Comparison of ENCODE assay signal across 8 mouse cellular contexts in the genomic region with DNA sequence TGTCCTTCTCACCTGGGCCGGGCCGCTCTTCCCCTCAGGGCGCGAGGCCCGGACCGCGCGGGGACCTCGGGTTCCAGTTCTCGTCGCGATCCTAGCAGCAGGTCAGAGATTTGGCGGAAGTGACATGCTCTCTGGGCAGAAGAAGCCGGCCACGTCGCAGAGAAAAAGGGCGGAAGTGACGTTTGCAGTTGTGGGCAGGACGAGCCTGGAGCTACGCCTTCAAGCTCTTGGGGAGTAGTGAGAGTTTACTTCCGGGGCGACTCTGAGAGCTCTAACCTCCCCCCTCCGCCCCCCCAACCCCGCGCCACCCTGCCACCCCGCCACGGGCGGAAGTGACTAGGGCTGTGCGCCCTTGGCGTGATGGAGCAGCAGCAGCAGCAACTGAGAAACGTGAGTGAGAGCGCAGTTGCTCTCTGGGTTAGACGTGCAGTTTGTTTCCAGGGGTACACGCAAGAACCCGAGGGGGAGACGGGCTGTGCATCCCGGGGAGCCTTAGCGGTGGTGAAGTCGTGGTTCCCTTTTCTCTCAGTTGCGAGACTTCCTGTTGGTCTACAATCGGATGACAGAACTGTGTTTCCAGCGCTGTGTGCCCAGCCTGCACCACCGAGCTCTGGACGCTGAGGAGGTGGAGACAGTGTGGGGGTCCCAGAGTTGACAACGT. TPM values are rescaled to one million over a fixed set of nuclear protein-coding genes. Genes with fewer than 3 reads are reported as not detected.
DNase-seq lines count a peak whose midpoint lies in the region; ATAC-seq and TF ChIP-seq lines count a peak whose summit lies in the region.

Arfip2 (minus strand) TSS at position 184 of the 661 bp plus-strand sequence.
Gm45799 (plus strand) TSS at position 320 of the 661 bp plus-strand sequence.

- H3K27me3 ChIP-seq in C2C12 (ENCODE audit: control insufficient read depth, insufficient read depth, insufficient read length), result no peaks in the 10 kb centered on the region
- no peaks in the 10 kb centered on the region for H3K27me3 ChIP-seq in erythroblast, embryonic 14.5 days (ENCODE audit: control insufficient read depth)
- H3K27me3 ChIP-seq in heart, embryonic 11.5 days (ENCODE audit: control insufficient read depth, insufficient read depth, low read length), result no peaks in the 10 kb centered on the region
- 0 out of 2 replicates have a peak, but pooled peaks cover 2% of the 10 kb centered on the region for H3K27me3 ChIP-seq in kidney, embryonic 16.5 days (ENCODE audit: insufficient read depth, low read length)
- no peaks in the 10 kb centered on the region for H3K27me3 ChIP-seq in liver, adult 2 months (ENCODE audit: control insufficient read depth, insufficient read depth, low read length)
- no peaks in the 10 kb centered on the region for H3K27me3 ChIP-seq in myocyte (ENCODE audit: control insufficient read depth, insufficient read depth, insufficient read length)
- H3K27me3 ChIP-seq in splenic B cell, adult 2 months (ENCODE audit: control insufficient read depth, insufficient read depth, low read length, poor library complexity, severe bottlenecking), result no peaks in the 10 kb centered on the region

- peaks cover 30% of the 10 kb centered on the region for H3K79me3 ChIP-seq in C2C12 (ENCODE audit: low read depth)

- no peak for TF ChIP-seq CTCF in C2C12 (IDR thresholded peaks at IDR 0.05; ENCODE audit: control insufficient read depth, insufficient read depth, insufficient read length)
- no peak for TF ChIP-seq CTCF in brain, embryonic 14.5 days (IDR thresholded peaks at IDR 0.05; ENCODE audit: borderline replicate concordance, extremely low read depth, insufficient read depth, insufficient read length)
- TF ChIP-seq CTCF in liver, adult 2 months (IDR thresholded peaks at IDR 0.05; ENCODE audit: low read depth, low read length), result no peak

- H3K4me2 ChIP-seq in heart, embryonic 11.5 days, result peak within 1 kb of the TSS; percentile 90
- peak within 1 kb of the TSS; percentile 94 for H3K4me2 ChIP-seq in kidney, embryonic 16.5 days (replicated peaks; ENCODE audit: low read depth, low read length)
- peak within 1 kb of the TSS; percentile 96 for H3K4me2 ChIP-seq in myocyte (ENCODE audit: low read depth)

- H3K4me1 ChIP-seq in erythroblast, embryonic 14.5 days (ENCODE audit: control insufficient read depth), result peaks cover 47% of the 10 kb centered on the region
- H3K4me1 ChIP-seq in heart, embryonic 11.5 days (ENCODE audit: control insufficient read depth, insufficient read depth, low read length), result peaks cover 10% of the 10 kb centered on the region
- H3K4me1 ChIP-seq in kidney, embryonic 16.5 days (ENCODE audit: insufficient read depth, low read length), result peaks cover 25% of the 10 kb centered on the region
- H3K4me1 ChIP-seq in liver, adult 2 months (ENCODE audit: control insufficient read depth, insufficient read depth, low read length), result peaks cover 13% of the 10 kb centered on the region

- H3K9ac ChIP-seq in heart, embryonic 11.5 days (ENCODE audit: low read depth, low read length), result peak within 1 kb of the TSS; percentile 88
- H3K9ac ChIP-seq in kidney, embryonic 16.5 days (replicated peaks; ENCODE audit: low read length), result peak within 1 kb of the TSS; percentile 91
- H3K9ac ChIP-seq in liver, adult 2 months (ENCODE audit: low read depth, low read length), result peak within 1 kb of the TSS; percentile 90

- H3K4me3 ChIP-seq in C2C12 (ENCODE audit: insufficient read depth, poor library complexity, severe bottlenecking) (peak within 1 kb of the TSS; percentile 71), myocyte (peak within 1 kb of the TSS; percentile 96)
- H3K4me3 ChIP-seq in erythroblast, embryonic 14.5 days (replicated peaks), result peak within 1 kb of the TSS; percentile 73
- peak within 1 kb of the TSS; percentile 78 for H3K4me3 ChIP-seq in heart, embryonic 11.5 days (ENCODE audit: low read depth, low read length)
- peak within 1 kb of the TSS; percentile 76 for H3K4me3 ChIP-seq in kidney, embryonic 16.5 days (ENCODE audit: low read length)
- peak within 1 kb of the TSS; percentile 94 for H3K4me3 ChIP-seq in liver, adult 2 months (ENCODE audit: insufficient read depth, low read depth, low read length)

- peak; percentile 59; the same call in 1 of the 2 replicates for TF ChIP-seq POLR2A in brain, embryonic 14.5 days (IDR thresholded peaks at IDR 0.05; ENCODE audit: borderline replicate concordance, extremely low read depth, insufficient read depth, insufficient read length, poor library complexity, severe bottlenecking)
- TF ChIP-seq POLR2A in liver, adult 2 months (IDR thresholded peaks at IDR 0.05; ENCODE audit: extremely low read depth, insufficient read depth, low read length), result peak; percentile 61
- TF ChIP-seq POLR2A in myocyte (IDR thresholded peaks at IDR 0.05; ENCODE audit: insufficient read length, low read depth), result peak; percentile 90

- H3K27ac ChIP-seq in heart, embryonic 11.5 days (ENCODE audit: low read depth, low read length), result peak within 1 kb of the TSS; percentile 82
- peak within 1 kb of the TSS; percentile 92 for H3K27ac ChIP-seq in kidney, embryonic 16.5 days (ENCODE audit: low read length)
- peak within 1 kb of the TSS; percentile 86 for H3K27ac ChIP-seq in liver, adult 2 months (replicated peaks; ENCODE audit: insufficient read depth, low read depth, low read length)

- no peaks in the 10 kb centered on the region for H3K9me3 ChIP-seq in erythroblast, embryonic 14.5 days (ENCODE audit: control insufficient read depth, low read length)
- no peaks in the 10 kb centered on the region for H3K9me3 ChIP-seq in heart, embryonic 11.5 days (replicated peaks; ENCODE audit: control insufficient read depth, low read length)
- no peaks in the 10 kb centered on the region for H3K9me3 ChIP-seq in kidney, embryonic 16.5 days (ENCODE audit: low read length)

- peak within 1 kb of the TSS; percentile 88 for H3ac ChIP-seq in C2C12 (ENCODE audit: control insufficient read depth, insufficient read length, low read depth)
- peak within 1 kb of the TSS; percentile 75 for H3ac ChIP-seq in myocyte (ENCODE audit: control insufficient read depth, insufficient read length)

- WGBS in heart, embryonic 11.5 days (ENCODE audit: insufficient replicate concordance), result under 1% methylated on average over 45 of the region's 45 CpGs
- under 1% methylated on average over 45 of the region's 45 CpGs for WGBS in kidney, embryonic 16.5 days
- WGBS in liver, adult 2 months, result under 1% methylated on average over 45 of the region's 45 CpGs

- peak; percentile 99 for DNase-seq in brain, embryonic 14.5 days (ENCODE audit: low read depth)
- peak; percentile 97 for DNase-seq in liver, adult 2 months (ENCODE audit: extremely low read depth, low read depth, low spot score)
- peak; percentile 99 for DNase-seq in splenic B cell, adult 2 months (ENCODE audit: low read depth, low spot score)

- H3K79me2 ChIP-seq in C2C12 (ENCODE audit: control insufficient read depth, insufficient read depth) (peaks cover 46% of the 10 kb centered on the region), myocyte (ENCODE audit: control insufficient read depth, insufficient read depth) (peaks cover 25% of the 10 kb centered on the region)
- H3K79me2 ChIP-seq in liver, adult 2 months (ENCODE audit: control insufficient read depth, insufficient read depth, low read length), result peaks cover 14% of the 10 kb centered on the region; the same call in 1 of the 2 replicates

- ATAC-seq in heart, embryonic 11.5 days (replicated peaks; ENCODE audit: insufficient number of reproducible peaks, low FRiP score, low TSS enrichment), result peak; percentile 91
- peak; percentile 97 for ATAC-seq in kidney, embryonic 16.5 days (ENCODE audit: low FRiP score, low TSS enrichment)

- peaks cover 38% of the 10 kb centered on the region for H3K36me3 ChIP-seq in C2C12 (ENCODE audit: control insufficient read depth, insufficient read depth)
- peaks cover 57% of the 10 kb centered on the region for H3K36me3 ChIP-seq in erythroblast, embryonic 14.5 days (ENCODE audit: control insufficient read depth)
- H3K36me3 ChIP-seq in heart, embryonic 11.5 days (ENCODE audit: control insufficient read depth, insufficient read depth, low read length), result peaks cover 10% of the 10 kb centered on the region
- peaks cover 33% of the 10 kb centered on the region for H3K36me3 ChIP-seq in kidney, embryonic 16.5 days (ENCODE audit: insufficient read depth, low read length)
- peaks cover 12% of the 10 kb centered on the region; the same call in 1 of the 2 replicates for H3K36me3 ChIP-seq in liver, adult 2 months (ENCODE audit: control insufficient read depth, insufficient read depth, low read length)
- peaks cover 16% of the 10 kb centered on the region for H3K36me3 ChIP-seq in myocyte (ENCODE audit: control insufficient read depth, insufficient read depth)
- peaks cover 5% of the 10 kb centered on the region; the same call in 1 of the 2 replicates for H3K36me3 ChIP-seq in splenic B cell, adult 2 months (ENCODE audit: control insufficient read depth, insufficient read depth, low read length, poor library complexity, severe bottlenecking)

TF ChIP-seq in C2C12, 6 proteins besides CTCF, POLR2A, EP300 and RAD21 (continues in another document):
- TF ChIP-seq MYOG (IDR thresholded peaks at IDR 0.05; ENCODE audit: control insufficient read depth, extremely low read depth, insufficient read length), result no peak
- TF ChIP-seq MYOD1 (IDR thresholded peaks at IDR 0.05; ENCODE audit: control insufficient read depth, insufficient read length, low read depth), result no peak
- no peak for TF ChIP-seq USF1 (IDR thresholded peaks at IDR 0.05; ENCODE audit: low read depth)

TF ChIP-seq in myocyte, 11 proteins besides CTCF, POLR2A, EP300 and RAD21:
- TF ChIP-seq POLR2AphosphoS2 (IDR thresholded peaks at IDR 0.05; ENCODE audit: insufficient read length, low read depth) (peak; percentile 85), MYOG (IDR thresholded peaks at IDR 0.05; ENCODE audit: control insufficient read depth in 1 of 3, insufficient read depth in 1 of 3, insufficient read length in 2 of 3, low read depth in 2 of 3) (no peak)

RNA-seq across cellular contexts. Expression of gene Arfip2, which starts in this region (rescaled TPM):
- polyA plus RNA-seq in C2C12 (2012; fragmentation: generic; extraction: Trizol) (68.2 TPM), myocyte (2012; fragmentation: generic; extraction: Trizol) (28.4 TPM)
- 103 and 120 TPM in 2 replicates for polyA plus RNA-seq in brain, embryonic 14.5 days (2012; rRNA removed)
- 1.5 and 1.7 TPM in 2 replicates for polyA plus RNA-seq in erythroblast, embryonic 14.5 days (2012)
- 48.5 and 57.3 TPM in 2 replicates for polyA plus RNA-seq in heart, embryonic 11.5 days (2014; fragmentation: Nextera tagmentation; extraction: Ambion mirVana)
- 92.4 and 92.5 TPM in 2 replicates for polyA plus RNA-seq in kidney, embryonic 16.5 days (2015; fragmentation: Nextera tagmentation; extraction: Ambion mirVana)
- total RNA-seq in liver, adult 2 months (2014; rRNA removed), result 4.9 and 7.9 TPM in 2 replicates
- 15.7 and 28.6 TPM in 2 replicates for polyA plus RNA-seq in liver, adult 2 months (2012; rRNA removed)

RNA-seq across cellular contexts. Expression of gene Gm45799, which starts in this region (rescaled TPM):
- polyA plus RNA-seq in C2C12 (2012; fragmentation: generic; extraction: Trizol), result 56.8 TPM
- 73.1 and 134 TPM in 2 replicates for polyA plus RNA-seq in brain, embryonic 14.5 days (2012; rRNA removed)
- polyA plus RNA-seq in erythroblast, embryonic 14.5 days (2012), result 2.6 and 14.1 TPM in 2 replicates
- polyA plus RNA-seq in heart, embryonic 11.5 days (2014; fragmentation: Nextera tagmentation; extraction: Ambion mirVana), result 30.2 and 39.0 TPM in 2 replicates
- polyA plus RNA-seq in kidney, embryonic 16.5 days (2015; fragmentation: Nextera tagmentation; extraction: Ambion mirVana), result 13.1 and 32.4 TPM in 2 replicates
- total RNA-seq in liver, adult 2 months (2014; rRNA removed), result 27.7 and 28.6 TPM in 2 replicates
- 136 and 140 TPM in 2 replicates for polyA plus RNA-seq in liver, adult 2 months (2012; rRNA removed)
- polyA plus RNA-seq in myocyte (2012; fragmentation: generic; extraction: Trizol), result 56.6 TPM

Comparison
In these comparisons a context has a peak if more than half of its experiments do, and no peak if none do; other contexts are left out.
1. Peak in every context shown above with its lines: DNase-seq, ATAC-seq, H3K4me3 ChIP-seq and H3K27ac ChIP-seq.